Mouse (Mus musculus) gastrocnemius, adult 18-20 months (tissue): ENCODE measurements around the gene Palld. TPM values are rescaled to one million over a fixed set of nuclear protein-coding genes. Genes with fewer than 3 reads are reported as not detected.

Experiments
- DNase-seq: peaks from one replicate; pipeline ENCODE4 v3.0.0; 2021; ENCODE audit warnings: low spot score
- total RNA-seq, 2 experiments: library from RNA; stranded (reverse); gene quantifications; 2 replicates each; pipeline ENCODE4 v1.2.3; 2021

Gene Palld
- total RNA-seq, 2 experiments from 2014 or later = 42.0 to 57.2 TPM

- no peak for DNase-seq
Observed at GRCm38 (mm10) chr8:61868481-61868880, 34.0 kb downstream of the Palld start.

- DNase-seq = no peak
Observed at GRCm38 (mm10) chr8:61866920-61867319, 35.6 kb downstream of the Palld start.

- DNase-seq = no peak
Observed at GRCm38 (mm10) chr8:61865365-61865764, 37.1 kb downstream of the Palld start.

GRCm38 (mm10) chr8:61851270-61851669, 51.2 kb downstream of the Palld start:
- DNase-seq = no peak

GRCm38 (mm10) chr8:61848581-61849162, 53.8 kb downstream of the Palld start:
- peak; percentile 81 for DNase-seq

- no peak for DNase-seq
Observed at GRCm38 (mm10) chr8:61847494-61847893, 55.0 kb downstream of the Palld start.

- DNase-seq = no peak
Observed at GRCm38 (mm10) chr8:61844992-61845391, 57.5 kb downstream of the Palld start.

- DNase-seq = no peak
Observed at GRCm38 (mm10) chr8:61844575-61844974, 57.9 kb downstream of the Palld start.

GRCm38 (mm10) chr8:61843776-61844175, 58.7 kb downstream of the Palld start:
- peak; percentile 77 for DNase-seq

- no peak for DNase-seq
Observed at GRCm38 (mm10) chr8:61833211-61833610, 69.3 kb downstream of the Palld start.

- no peak for DNase-seq
Observed at GRCm38 (mm10) chr8:61831944-61832343, 70.5 kb downstream of the Palld start.

GRCm38 (mm10) chr8:61830821-61831220, 71.7 kb downstream of the Palld start:
- peak; percentile 43 for DNase-seq

- no peak for DNase-seq
Observed at GRCm38 (mm10) chr8:61824563-61824962, 77.9 kb downstream of the Palld start.

- no peak for DNase-seq
Observed at GRCm38 (mm10) chr8:61823157-61823556, 79.3 kb downstream of the Palld start.

GRCm38 (mm10) chr8:61803764-61804163, 98.7 kb downstream of the Palld start:
- peak; percentile 18 for DNase-seq

GRCm38 (mm10) chr8:61802840-61803239, 99.7 kb downstream of the Palld start:
- DNase-seq = no peak

GRCm38 (mm10) chr8:61797391-61797947, 105.0 kb downstream of the Palld start:
- no peak for DNase-seq

GRCm38 (mm10) chr8:61796537-61797050, 105.9 kb downstream of the Palld start:
- no peak for DNase-seq

- DNase-seq = no peak
Observed at GRCm38 (mm10) chr8:61789946-61790345, 112.5 kb downstream of the Palld start.

GRCm38 (mm10) chr8:61789289-61789688, 113.2 kb downstream of the Palld start:
- DNase-seq = no peak

- DNase-seq = no peak
Observed at GRCm38 (mm10) chr8:61782931-61783491, 119.5 kb downstream of the Palld start.

GRCm38 (mm10) chr8:61780652-61781257, 121.7 kb downstream of the Palld start:
- DNase-seq = no peak

- no peak for DNase-seq
Observed at GRCm38 (mm10) chr8:61778194-61778593, 124.3 kb downstream of the Palld start.
